Mouse (Mus musculus) myocyte (in vitro differentiated cells): Measurements from ENCODE around the gene 1810009A15Rik. TPM values are rescaled to one million over a fixed set of nuclear protein-coding genes. Genes with fewer than 3 reads are reported as not detected.

Experiments
- H3K27me3 ChIP-seq: one replicate; pipeline ENCODE4 v1.6.1; 2011; ENCODE audit not compliant: control insufficient read depth, insufficient read depth, insufficient read length
- H3K36me3 ChIP-seq: one replicate; pipeline ENCODE4 v1.6.1; 2011; ENCODE audit not compliant: control insufficient read depth, insufficient read depth
- H3K4me2 ChIP-seq: one replicate; pipeline ENCODE4 v1.6.1; 2011; ENCODE audit warnings: low read depth, control low read depth
- H3K4me3 ChIP-seq: one replicate; pipeline ENCODE4 v1.5.1; 2011; ENCODE audit warnings: mild to moderate bottlenecking, control low read depth, moderate library complexity
- H3K79me2 ChIP-seq: one replicate; pipeline ENCODE4 v1.6.1; 2011; ENCODE audit not compliant: control insufficient read depth, insufficient read depth
- H3ac ChIP-seq: one replicate; pipeline ENCODE4 v1.6.1; 2011; ENCODE audit not compliant: control insufficient read depth, insufficient read length
- CEBPB ChIP-seq: IDR thresholded peaks from 2 replicates; pipeline ENCODE4 v1.6.1; 2011; ENCODE audit warnings: mild to moderate bottlenecking, moderate library complexity; ENCODE audit not compliant: poor library complexity, insufficient read depth, severe bottlenecking
- E2F4 ChIP-seq: IDR thresholded peaks from one replicate; pipeline ENCODE4 v1.6.1; 2011; ENCODE audit warnings: mild to moderate bottlenecking, control low read depth, moderate library complexity; ENCODE audit not compliant: insufficient read depth
- MAX ChIP-seq: IDR thresholded peaks from one replicate; pipeline ENCODE4 v1.6.1; 2011; ENCODE audit warnings: low read depth, mild to moderate bottlenecking, control low read depth
- MYOD1 ChIP-seq, 3 experiments: IDR thresholded peaks; one replicate each; pipeline ENCODE4 v1.6.1; 2011; ENCODE audit warnings: control low read depth in 2 of 3, low read depth in 2 of 3, mild to moderate bottlenecking in 2 of 3, moderate library complexity in 1 of 3; ENCODE audit not compliant: insufficient read length in 2 of 3, control insufficient read depth in 1 of 3
- MYOG ChIP-seq, 3 experiments: IDR thresholded peaks; one replicate each; pipeline ENCODE4 v1.6.1; 2011; ENCODE audit warnings: control low read depth in 2 of 3, low read depth in 2 of 3, mild to moderate bottlenecking in 2 of 3; ENCODE audit not compliant: insufficient read length in 2 of 3, control insufficient read depth in 1 of 3, insufficient read depth in 1 of 3
- POLR2A ChIP-seq: IDR thresholded peaks from one replicate; pipeline ENCODE4 v1.6.1; 2011; ENCODE audit warnings: low read depth, mild to moderate bottlenecking, control low read depth, moderate library complexity; ENCODE audit not compliant: insufficient read length
- POLR2AphosphoS2 ChIP-seq: IDR thresholded peaks from one replicate; pipeline ENCODE4 v1.6.1; 2011; ENCODE audit warnings: low read depth, control low read depth; ENCODE audit not compliant: insufficient read length
- REST ChIP-seq: IDR thresholded peaks from one replicate; pipeline ENCODE4 v1.6.1; 2011; ENCODE audit warnings: mild to moderate bottlenecking, control low read depth, moderate library complexity; ENCODE audit not compliant: insufficient read depth, insufficient read length
- SRF ChIP-seq: IDR thresholded peaks from one replicate; pipeline ENCODE4 v1.6.1; 2011; ENCODE audit warnings: low read depth; ENCODE audit not compliant: control insufficient read depth, insufficient read length
- TCF12 ChIP-seq: IDR thresholded peaks from one replicate; pipeline ENCODE4 v1.6.1; 2011; ENCODE audit warnings: mild to moderate bottlenecking, control low read depth; ENCODE audit not compliant: poor library complexity, insufficient read depth, severe bottlenecking
- TCF3 ChIP-seq: IDR thresholded peaks from one replicate; pipeline ENCODE4 v1.6.1; 2011; ENCODE audit warnings: low read depth, control low read depth; ENCODE audit not compliant: insufficient read length
- USF1 ChIP-seq: IDR thresholded peaks from one replicate; pipeline ENCODE4 v1.6.1; 2011; ENCODE audit warnings: low read depth, mild to moderate bottlenecking, control low read depth, moderate library complexity
- polyA plus RNA-seq: library from polyadenylated mRNA; unstranded; fragments of >200 nt; fragmentation: generic; extraction: Trizol; gene quantifications from one replicate; pipeline ENCODE4 v1.2.1, GENCODE M21; 2012; ENCODE audit warnings: missing spikeins

The 1810009A15Rik gene
- polyA plus RNA-seq, 1 experiment = 73.1 TPM

DNA sequence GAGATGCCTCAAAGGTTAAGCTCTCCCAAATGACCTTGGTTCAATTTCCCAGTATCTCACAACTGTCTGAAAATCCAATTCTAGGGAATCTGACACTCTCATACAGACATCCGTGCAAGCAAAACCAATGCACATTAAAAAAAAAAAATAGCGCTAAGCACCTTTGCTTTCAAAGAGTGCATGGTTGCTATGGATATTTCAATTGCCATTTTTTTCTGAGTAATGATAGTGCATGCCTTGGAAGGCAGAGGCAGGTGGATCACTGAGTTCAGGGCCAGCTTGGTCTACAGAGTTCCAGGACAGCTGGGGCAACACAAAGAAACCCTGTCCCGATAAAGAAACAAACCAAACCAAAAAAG lies 7.6 kb upstream of the 1810009A15Rik start:
- peak overlapping the region; percentile 31 for H3ac ChIP-seq
- H3K4me3 ChIP-seq = peak overlapping the region; percentile 72
- peaks cover 9% of the 10 kb centered on the region for H3K36me3 ChIP-seq
- TF ChIP-seq MAX (no peak), TCF12 (no peak), POLR2A (no peak), E2F4 (no peak), CEBPB (no peak), REST (no peak), TCF3 (no peak), MYOG (IDR thresholded peaks at IDR 0.05; ENCODE audit: control insufficient read depth in 1 of 3, insufficient read depth in 1 of 3, insufficient read length in 2 of 3, low read depth in 2 of 3) (no peak), SRF (no peak)
- peak overlapping the region; percentile 93 for H3K4me2 ChIP-seq
- H3K27me3 ChIP-seq = no peaks in the 10 kb centered on the region
- H3K79me2 ChIP-seq = no peaks in the 10 kb centered on the region

DNA sequence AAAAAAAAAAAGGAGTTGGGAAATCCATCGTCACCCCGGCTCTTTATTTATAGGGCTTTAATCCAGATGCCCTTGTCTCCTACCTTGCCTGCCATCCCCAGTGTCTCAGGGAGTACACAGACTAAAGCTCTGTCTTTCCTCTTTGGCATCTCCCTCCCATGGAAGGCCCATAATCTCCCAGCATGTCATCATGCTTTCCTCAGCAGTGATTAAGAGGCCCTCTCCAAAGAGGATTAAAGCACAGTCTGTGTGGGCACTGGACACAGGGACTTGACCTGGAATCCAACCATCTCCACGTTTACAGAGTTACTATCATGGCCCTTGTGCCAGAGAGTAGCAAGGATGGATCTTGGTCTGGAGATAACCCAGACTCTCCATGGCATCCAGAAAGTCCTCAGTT lies 5.0 kb upstream of the 1810009A15Rik start, which contains the start of the genes Lbhd1 and Gm49403:
Lbhd1 (plus strand) TSS at position 117 of the 400 bp plus-strand sequence.
Gm49403 (plus strand) TSS at position 315 of the 400 bp plus-strand sequence.
- Histone ChIP-seq H3K4me3 (no peak within 1 kb of the TSS), H3ac (no peak within 1 kb of the TSS), H3K79me2 (peaks cover 3% of the 10 kb centered on the region), H3K27me3 (no peaks in the 10 kb centered on the region), H3K4me2 (no peak within 1 kb of the TSS), H3K36me3 (no peaks in the 10 kb centered on the region)
- TF ChIP-seq USF1 = no peak
- no peak for TF ChIP-seq CEBPB

DNA sequence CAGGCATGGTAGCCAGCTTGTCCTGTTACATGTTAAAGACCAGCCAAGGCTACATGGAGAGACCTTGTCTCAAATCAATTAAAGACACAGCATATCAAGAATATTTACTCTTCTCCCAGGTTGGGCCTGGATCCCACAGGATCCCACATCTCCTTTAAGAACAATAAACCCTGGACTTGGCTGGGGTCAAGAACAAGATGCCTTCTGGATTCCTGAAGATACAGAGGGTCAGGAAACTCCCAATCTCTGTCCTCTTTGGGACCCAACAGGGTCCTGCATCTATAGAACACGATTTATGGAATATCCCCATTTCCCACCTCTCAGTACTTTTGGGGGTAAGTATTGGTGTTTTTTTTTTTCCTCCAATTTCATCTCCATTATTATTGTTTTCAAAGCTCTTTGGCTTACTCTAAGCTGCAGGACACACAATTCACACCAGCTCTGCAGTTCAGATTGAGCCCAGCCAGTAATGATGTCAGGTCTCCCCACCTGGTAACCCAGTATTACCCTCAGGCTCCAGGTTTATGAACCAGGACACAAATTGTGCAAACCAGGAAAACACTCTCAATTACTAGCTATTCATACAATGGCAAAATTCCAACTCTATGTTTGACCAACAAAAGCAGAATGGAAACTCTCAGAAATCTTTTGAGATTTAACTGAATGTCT lies 1.6 kb upstream of the 1810009A15Rik start:
- H3K36me3 ChIP-seq = no peaks in the 10 kb centered on the region
- H3K27me3 ChIP-seq = no peaks in the 10 kb centered on the region
- H3K4me3 ChIP-seq = peak overlapping the region; percentile 53
- H3ac ChIP-seq = no peak overlapping the region
- peaks cover 23% of the 10 kb centered on the region for H3K79me2 ChIP-seq
- TF ChIP-seq POLR2A (no peak), POLR2AphosphoS2 (no peak), TCF3 (no peak), SRF (no peak), MAX (no peak), CEBPB (no peak), TCF12 (no peak), MYOD1 (IDR thresholded peaks at IDR 0.05; ENCODE audit: control insufficient read depth in 1 of 3, insufficient read length in 2 of 3, low read depth in 2 of 3) (no peak), E2F4 (no peak), REST (no peak), USF1 (no peak), MYOG (IDR thresholded peaks at IDR 0.05; ENCODE audit: control insufficient read depth in 1 of 3, insufficient read depth in 1 of 3, insufficient read length in 2 of 3, low read depth in 2 of 3) (no peak)
- H3K4me2 ChIP-seq = peak overlapping the region; percentile 95

DNA sequence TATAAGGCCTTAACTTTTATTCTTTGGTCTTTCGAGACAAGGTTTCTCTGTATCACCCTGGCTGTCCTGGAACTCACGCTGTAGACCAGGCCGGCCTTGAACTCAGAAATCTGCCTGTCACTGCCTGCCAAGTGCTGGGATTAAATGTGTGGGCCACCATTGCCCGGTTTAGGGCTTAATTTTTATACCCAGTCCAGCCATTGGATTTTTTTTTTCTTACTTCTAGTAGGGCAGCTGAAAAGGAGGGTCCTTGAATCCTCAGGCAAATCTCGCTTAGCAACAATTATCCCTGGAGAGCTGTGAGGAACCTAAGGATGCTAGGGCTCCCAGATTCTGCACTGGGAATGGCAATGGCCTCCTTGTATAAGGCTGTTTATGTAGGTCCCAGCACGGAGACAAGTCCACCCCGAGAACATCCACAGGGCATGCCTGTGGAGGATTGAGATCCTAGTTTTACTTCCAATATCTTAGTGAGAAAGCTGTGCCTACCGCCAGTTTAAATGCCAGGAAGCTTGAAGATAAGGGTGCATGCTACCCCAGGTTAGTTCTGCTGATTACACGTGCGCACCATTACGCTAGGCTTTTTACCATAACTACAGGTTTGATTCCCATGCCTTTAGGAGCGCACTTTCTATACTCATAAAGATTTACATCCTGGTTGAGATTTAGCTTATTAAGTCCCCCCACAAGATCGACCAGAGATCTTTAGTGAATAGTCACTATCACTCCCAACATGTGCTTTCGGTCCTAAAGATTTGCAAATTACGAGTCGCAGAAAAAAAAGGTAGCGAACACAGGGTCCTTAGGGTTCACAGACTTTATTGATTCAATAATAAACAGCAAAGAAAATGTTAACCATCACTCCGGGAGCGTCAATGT lies 829 bp upstream of the 1810009A15Rik start:
- TF ChIP-seq POLR2AphosphoS2 = no peak
- no peak for TF ChIP-seq CEBPB
- no peak for TF ChIP-seq E2F4
- TF ChIP-seq SRF = no peak
- no peak for TF ChIP-seq MYOD1 (IDR thresholded peaks at IDR 0.05; ENCODE audit: control insufficient read depth in 1 of 3, insufficient read length in 2 of 3, low read depth in 2 of 3)
- TF ChIP-seq USF1 = no peak
- TF ChIP-seq TCF12 = no peak
- TF ChIP-seq TCF3 = no peak
- no peak for TF ChIP-seq REST
- no peak for TF ChIP-seq POLR2A
- peak overlapping the region; percentile 6 for H3ac ChIP-seq
- peak overlapping the region; percentile 95 for H3K4me2 ChIP-seq
- no peaks in the 10 kb centered on the region for H3K27me3 ChIP-seq
- H3K36me3 ChIP-seq = no peaks in the 10 kb centered on the region
- peak overlapping the region; percentile 53 for H3K4me3 ChIP-seq
- H3K79me2 ChIP-seq = peaks cover 23% of the 10 kb centered on the region
